Mouse (Mus musculus) testis, postnatal 14 days (tissue): ENCODE measurements around the gene Fam118a.
"Not testable (repeated sequence)": the region's sequence is repeated elsewhere in the genome, so short reads cannot be mapped to it uniquely, and the experiment has no call there.

Experiments used
- DNase-seq: peaks from one replicate; pipeline ENCODE4 v3.0.0; 2021; ENCODE audit warnings: low spot score

Fam118a gene

GRCm38 (mm10) chr15:85028648-85029047 is at the start of gene Fam118a:
Fam118a (plus strand) TSS chr15:85028948.
- not testable (repeated sequence) for DNase-seq

- DNase-seq = no peak
Measured at GRCm38 (mm10) chr15:84981609-84982313, 47.0 kb upstream of the Fam118a start.

GRCm38 (mm10) chr15:84982888-84983287 is 45.9 kb upstream of the Fam118a start:
- no peak for DNase-seq

- DNase-seq = no peak
Measured at GRCm38 (mm10) chr15:84983721-84984120, 45.0 kb upstream of the Fam118a start.

- DNase-seq = no peak
Measured at GRCm38 (mm10) chr15:84985516-84986160, 43.1 kb upstream of the Fam118a start.

GRCm38 (mm10) chr15:84986171-84987019 is 42.4 kb upstream of the Fam118a start:
- DNase-seq = no peak

- DNase-seq = peak; percentile 54
Measured at GRCm38 (mm10) chr15:84987020-84987815, 41.5 kb upstream of the Fam118a start.

GRCm38 (mm10) chr15:84987874-84988825 is 40.6 kb upstream of the Fam118a start, which contains the start of gene 5031439G07Rik:
5031439G07Rik (minus strand) TSS chr15:84988551.
- peak; percentile 91 for DNase-seq

GRCm38 (mm10) chr15:84989098-84989497 is 39.6 kb upstream of the Fam118a start:
- no peak for DNase-seq

GRCm38 (mm10) chr15:84989771-84990170 is 39.0 kb upstream of the Fam118a start:
- no peak for DNase-seq

GRCm38 (mm10) chr15:84994498-84994897 is 34.2 kb upstream of the Fam118a start:
- no peak for DNase-seq

GRCm38 (mm10) chr15:84995041-84995440 is 33.7 kb upstream of the Fam118a start:
- DNase-seq = no peak

GRCm38 (mm10) chr15:84995967-84996366 is 32.8 kb upstream of the Fam118a start:
- no peak for DNase-seq

- DNase-seq = no peak
Measured at GRCm38 (mm10) chr15:84997768-84998454, 30.8 kb upstream of the Fam118a start.

GRCm38 (mm10) chr15:84999911-85000310 is 28.8 kb upstream of the Fam118a start:
- DNase-seq = no peak

- peak; percentile 69 for DNase-seq
Measured at GRCm38 (mm10) chr15:85000984-85001982, 27.5 kb upstream of the Fam118a start.

- no peak for DNase-seq
Measured at GRCm38 (mm10) chr15:85009666-85010065, 19.1 kb upstream of the Fam118a start.

- DNase-seq = no peak
Measured at GRCm38 (mm10) chr15:85011895-85012661, 16.7 kb upstream of the Fam118a start.
